Mouse (Mus musculus): ENCODE results near the gene Sbno1.
A peak's percentile ranks its signal among the peaks of the same experiment; 100 is the strongest.

The Sbno1 gene

DNA sequence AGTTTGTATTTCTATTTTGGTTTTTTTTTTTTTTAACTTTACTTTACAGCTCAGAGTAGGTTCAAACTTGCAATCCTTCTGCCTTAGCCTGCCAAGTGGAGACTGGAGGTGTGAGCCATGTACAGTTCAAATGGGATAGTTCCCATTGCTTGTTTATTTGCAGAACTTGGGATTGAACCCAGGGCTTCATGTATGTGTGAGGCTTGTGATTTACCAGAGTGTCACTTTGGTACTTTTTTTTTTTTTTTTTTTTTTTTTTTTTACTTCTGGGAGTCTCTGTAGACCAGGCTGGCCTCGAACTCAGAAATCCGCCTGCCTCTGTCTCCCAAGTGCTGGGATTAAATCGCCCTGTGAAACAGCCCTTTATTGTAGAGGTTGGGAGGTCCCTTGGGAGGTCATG is 18.4 kb upstream of the Sbno1 start:
- DNase-seq (ENCODE audit: low spot score) = no peak

DNA sequence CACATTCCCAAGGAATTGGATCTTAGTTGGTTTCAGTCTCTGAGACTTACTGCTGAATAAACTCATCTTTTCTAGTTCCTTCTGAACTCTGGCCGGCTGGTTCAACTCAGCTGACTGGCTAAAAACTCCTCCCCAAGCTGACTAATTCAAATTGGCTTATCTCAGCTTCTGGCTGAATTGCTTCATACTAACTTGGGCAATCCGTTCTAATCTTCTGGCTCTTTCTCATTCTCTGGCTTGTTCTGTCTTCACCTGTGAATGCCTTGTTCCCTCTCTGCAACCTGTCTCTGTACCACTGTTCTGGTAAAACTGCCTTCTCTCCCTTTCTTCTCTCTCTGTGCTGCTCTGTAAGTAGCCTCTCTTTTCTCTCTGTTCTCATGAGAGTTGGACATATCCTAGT is 16.8 kb upstream of the Sbno1 start:
- DNase-seq (ENCODE audit: low spot score) = no peak

DNA sequence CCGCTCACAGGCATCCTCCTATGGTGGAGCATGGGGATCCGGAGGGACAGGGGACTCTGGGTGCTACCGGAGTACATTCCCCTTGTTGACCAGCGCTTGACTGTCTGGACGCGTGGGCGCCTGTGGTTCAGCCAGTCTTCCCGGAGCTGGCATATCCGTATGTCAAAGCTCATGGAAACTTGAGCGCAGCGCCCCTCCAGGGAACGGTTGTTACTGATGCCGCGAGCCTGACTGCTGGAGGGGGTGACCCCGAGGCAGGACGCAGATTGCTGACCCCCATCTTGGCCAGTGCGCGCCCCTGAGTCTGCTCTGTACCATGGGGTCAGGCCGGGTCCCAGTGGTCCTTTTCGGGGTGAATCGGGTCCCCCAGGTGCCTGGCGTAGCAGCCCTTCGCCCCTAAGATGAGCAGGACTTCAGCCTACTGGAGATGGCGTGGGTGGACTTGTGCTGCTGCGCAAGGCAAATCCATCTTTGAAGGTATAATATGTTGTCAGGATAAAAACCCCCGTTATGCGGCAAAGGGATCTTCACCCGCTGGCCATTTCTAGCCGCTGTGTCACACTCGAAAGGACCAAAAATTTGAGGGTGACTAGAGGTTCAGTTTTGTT is 14.4 kb upstream of the Sbno1 start:
- peak; percentile 87 for DNase-seq (ENCODE audit: low spot score)

DNA sequence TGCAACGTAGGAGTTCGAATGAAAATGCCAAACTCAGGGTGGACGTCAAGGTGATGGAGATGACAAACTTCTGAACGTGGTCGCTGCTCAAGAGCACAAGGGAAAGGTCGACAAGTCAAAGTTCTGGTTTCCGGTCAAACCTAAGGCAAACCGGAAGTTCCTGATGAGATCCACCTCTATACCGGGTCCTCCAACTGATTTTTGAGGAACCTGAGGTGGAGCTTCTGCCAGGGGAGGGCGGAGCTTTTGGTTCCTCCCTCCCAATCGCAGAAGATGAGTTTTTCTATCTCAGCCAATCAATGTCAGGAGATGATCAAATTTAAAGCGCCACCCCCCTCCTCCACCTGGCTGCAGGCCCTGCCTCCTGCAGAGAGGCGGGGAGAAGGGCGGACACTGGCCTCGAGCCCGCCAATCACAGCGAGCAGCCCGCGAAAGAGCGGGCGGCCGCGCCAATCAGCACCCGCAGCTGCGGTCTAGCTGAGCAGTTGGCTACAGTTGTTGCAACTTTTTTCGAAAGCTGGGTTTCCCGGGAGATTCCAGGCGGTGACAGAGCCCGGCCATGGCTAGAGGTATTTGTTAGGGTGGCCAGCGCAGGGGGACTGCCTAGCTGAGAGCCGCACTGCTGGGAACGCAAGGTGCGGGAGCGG is 13.8 kb upstream of the Sbno1 start, which contains the start of gene Kmt5a:
Gene Kmt5a, plus strand, starts transcription at position 484 of the 647 bp plus-strand sequence.
- DNase-seq (ENCODE audit: low spot score) = peak; percentile 97

DNA sequence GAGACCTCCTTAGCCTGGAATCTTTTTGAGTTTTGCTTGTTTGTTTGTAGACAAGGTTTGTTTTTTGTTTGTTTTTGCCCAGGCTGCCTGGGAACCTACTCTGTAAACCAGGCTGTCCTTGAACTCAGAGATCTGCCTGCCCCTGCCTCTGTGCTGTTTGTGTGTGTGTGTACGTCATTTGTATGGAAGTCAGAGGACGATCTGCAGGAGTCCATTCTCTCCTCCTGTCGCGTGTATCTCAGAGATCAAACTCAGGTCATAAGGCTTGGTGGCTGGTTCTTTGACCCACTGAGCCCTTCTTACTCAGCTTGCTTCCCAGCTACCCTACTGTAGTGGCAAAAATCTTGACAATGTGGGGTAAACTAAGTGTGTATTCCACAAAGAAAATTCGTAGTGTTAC is 12.9 kb upstream of the Sbno1 start:
- no peak for DNase-seq (ENCODE audit: low spot score)

DNA sequence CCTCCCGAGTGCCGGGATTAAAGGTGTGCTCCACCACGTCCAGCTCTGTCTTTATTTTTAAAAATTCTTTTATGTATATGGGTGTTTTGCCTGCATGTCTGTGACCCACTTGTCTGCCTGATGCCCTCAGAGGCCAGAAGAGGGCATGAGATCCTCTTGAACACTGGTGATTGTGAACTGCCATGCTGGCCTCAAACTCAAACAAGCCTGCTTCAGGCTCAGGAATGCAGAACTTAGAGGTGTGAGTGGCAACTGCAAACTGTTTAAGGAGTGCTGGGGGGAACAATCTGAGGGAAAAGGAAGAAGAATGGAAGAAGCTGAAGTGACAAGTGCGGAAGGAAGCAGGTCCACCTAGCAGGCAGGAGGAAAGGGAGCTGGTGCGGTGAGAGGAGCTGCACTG is 12.4 kb upstream of the Sbno1 start:
- DNase-seq (ENCODE audit: low spot score) = no peak

DNA sequence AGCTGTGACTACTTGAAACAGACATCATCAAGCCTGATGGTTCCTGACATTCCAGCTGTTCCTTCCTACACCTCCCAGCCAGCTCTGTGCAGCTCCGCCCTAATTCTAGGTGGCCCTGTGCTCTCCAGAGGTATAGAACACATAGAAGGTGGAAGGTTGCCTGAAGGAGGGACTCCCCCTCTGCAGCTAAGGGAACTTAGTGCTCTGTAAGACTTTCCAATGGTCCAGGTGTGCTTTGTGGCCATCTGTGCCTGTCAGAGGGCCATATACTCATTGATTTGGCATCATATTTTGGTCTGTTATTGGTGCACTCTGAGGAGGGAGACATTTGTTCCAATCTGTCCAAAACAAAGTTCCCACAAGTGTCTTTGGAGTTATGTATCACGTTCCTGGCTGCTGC is 7.2 kb upstream of the Sbno1 start:
- DNase-seq (ENCODE audit: low spot score) = no peak

DNA sequence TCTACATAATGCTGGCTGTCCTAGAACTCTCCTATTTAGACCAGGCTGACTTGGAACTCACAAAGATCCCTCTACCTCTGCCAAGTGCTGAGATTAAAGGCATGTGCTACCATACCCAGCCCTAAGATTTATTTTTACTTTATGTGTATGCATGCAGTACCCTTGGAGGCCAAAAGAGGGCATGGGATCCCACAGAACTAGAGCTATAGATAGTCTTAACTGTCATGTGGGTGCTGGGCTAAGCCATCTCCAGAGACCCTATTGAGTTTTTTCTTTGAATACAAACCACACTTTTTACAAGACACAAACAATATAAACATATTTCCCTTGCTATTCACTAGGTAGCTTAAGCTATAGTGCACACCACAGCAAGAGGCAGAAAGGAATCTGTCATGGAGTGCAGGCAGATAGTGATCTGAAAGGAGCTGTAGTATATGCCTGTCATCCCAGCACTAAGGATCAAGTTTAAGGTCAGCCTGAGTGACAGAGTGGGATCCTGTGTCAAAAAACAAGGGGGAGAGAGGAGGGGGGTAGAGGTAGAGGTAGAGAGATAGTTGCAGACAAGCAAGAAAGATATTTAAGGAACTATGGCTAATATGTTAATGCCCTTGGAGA is 6.7 kb upstream of the Sbno1 start:
- peak; percentile 80 for DNase-seq (ENCODE audit: low spot score)

DNA sequence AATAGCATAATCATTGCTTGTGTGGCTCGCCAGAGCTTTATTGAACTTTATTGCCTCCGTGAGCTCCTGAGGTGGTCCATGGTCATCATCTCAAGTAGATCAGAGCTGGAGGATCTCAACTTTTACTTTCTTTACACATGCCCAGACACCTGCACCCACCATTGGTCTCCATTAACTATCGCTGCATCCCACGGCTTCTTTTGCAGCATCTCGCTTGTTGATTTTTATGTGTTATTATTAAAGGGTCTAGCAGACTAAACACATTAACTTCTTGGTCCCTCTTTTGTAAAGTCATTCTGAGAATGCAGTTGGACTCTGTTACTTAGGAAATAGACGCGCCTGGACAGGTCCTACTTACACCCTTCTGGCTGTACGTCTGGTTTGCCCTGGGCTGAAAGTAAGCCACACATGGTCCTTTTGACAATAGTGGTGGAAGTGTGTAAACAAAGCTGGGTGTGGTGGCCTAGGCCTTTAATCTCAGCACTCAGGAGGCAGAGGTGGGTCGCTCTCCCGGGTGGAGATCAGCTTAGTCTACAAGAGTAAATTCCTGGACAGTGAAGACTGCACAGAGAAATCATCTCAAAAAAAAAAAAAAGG is 772 bp upstream of the Sbno1 start:
- DNase-seq (ENCODE audit: low spot score) = no peak

DNA sequence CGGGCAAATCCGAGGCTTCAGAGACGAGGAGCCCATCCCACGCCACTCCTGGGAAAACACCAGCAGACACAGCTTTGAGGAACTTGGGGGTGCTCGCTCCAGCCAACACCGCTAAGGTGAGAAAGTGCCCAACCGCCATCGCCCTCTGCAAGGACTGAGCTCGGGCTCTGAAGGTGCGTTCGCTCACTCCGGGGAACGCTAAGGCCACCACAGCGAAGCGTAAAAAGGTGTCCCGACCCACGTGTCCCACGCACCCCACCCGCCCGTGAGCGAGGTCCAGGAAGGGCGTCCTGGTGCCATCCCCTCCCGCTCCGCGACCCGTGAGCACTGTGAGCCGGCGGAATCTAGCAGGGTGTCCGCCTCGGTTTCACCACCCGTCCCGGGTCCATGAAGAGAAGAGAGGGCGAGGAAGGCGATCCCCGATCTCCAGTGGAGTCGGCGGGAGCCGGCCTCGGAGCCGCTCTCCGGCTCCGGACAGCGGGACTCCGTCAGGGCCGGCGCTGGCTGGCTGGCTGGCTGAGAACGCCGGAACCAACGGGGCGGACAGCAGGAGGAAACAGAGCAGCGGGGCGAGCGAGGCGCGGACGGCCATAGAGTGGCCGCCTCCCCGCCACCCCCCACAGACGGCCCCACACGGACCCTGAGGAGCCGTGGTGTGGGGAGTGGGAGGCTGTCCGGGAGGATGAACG is 934 bp downstream of the Sbno1 start:
- no peak for DNase-seq (ENCODE audit: low spot score)

DNA sequence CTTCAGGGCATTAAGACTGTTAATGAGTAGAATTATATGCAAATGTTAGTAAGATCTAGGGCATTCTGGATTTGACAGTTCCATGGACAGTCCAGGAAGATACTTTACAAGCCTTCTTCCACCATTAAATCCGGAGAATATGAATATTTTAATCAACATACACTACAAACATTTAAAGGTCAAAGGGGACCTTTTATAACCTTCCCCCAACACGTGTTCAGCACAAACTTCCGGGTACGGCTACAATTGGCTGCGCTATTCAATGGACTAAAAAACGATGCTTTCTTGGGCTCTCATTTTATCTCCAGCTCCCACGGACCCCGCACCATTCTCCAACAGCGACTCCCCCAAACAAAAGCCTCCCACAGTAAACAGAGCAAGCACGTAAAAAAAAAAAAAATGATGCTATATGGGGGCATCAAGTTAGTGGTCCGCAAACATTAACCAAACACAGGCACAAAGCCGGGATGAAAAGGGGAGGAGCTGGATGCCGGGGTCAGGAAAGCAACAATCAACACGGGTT is 1.5 kb downstream of the Sbno1 start:
- peak; percentile 48 for DNase-seq (ENCODE audit: low spot score)

DNA sequence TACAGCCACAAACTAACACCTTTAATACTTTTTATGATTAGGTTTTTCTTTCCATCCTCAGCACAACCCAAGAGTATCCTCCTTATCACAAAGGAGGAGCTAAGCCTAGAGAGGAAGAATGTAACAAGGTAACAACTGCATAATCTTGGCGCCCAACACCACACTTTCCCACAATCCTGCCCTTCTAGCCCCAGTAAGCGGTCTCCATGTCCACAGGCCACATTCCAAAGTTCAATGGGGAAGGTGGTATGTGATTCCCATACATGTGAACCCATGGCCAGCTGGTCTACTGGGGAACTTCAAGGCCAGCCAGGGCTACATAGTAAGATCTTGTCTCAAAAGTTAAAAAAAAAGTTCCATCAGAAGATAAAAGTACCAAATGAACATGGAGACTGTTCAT is 4.0 kb downstream of the Sbno1 start:
- DNase-seq (ENCODE audit: low spot score) = no peak

DNA sequence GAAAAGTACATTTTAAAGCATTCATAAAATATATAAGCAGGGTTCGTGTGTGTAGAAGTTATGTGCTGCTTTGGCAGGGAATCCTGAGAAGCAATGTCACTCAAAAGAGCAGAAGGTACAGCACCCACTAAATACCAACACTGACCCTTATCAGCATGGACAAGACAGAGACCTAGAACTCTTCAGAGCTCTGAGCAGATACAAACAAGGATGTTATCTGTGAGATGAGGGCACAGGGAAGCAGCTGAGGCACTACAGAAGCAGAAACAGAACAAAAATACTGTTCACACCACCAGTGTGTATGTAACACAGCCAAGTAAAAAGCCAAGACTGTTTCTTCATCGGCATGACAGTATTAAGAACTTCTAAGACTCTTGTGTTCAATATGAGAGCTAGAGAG is 6.9 kb downstream of the Sbno1 start:
- no peak for DNase-seq (ENCODE audit: low spot score)

DNA sequence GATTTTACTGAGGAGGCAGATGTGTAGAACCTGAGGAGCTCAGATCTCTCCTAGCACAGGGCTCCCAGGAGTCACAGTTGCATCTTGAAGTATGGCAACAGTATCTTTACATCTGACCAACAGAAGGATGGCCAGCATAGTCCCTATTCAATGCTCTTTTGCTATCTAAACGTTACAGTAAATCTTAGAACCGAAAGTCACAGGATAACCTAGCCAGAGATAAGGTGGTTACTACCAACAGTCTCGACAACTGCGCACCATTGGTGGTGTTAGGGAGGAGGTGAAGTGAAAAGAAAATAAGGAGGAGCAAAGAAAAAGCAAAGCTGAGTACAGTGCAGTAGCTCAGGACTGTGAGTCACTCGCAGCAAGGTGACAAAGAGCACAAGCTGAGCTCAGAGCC is 13.6 kb downstream of the Sbno1 start:
- DNase-seq (ENCODE audit: low spot score) = no peak

DNA sequence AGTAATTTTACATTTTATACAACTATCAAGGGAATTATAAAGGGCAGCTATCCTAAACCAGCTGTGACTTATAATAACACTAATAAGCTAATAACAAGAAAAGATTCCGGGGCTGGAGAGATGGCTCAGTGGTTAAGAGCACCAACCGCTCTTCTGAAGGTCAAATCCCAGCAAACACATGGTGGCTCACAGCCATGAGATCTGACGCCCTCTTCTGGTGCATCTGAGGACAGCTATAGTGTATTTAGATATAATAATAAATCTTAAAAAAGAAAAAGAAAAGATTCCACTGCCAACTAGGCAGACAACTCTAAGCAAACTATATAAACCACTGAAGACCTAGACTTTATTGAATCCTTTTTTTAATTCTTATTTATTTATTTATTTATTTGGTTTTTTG is 15.0 kb downstream of the Sbno1 start:
- DNase-seq (ENCODE audit: low spot score) = no peak

DNA sequence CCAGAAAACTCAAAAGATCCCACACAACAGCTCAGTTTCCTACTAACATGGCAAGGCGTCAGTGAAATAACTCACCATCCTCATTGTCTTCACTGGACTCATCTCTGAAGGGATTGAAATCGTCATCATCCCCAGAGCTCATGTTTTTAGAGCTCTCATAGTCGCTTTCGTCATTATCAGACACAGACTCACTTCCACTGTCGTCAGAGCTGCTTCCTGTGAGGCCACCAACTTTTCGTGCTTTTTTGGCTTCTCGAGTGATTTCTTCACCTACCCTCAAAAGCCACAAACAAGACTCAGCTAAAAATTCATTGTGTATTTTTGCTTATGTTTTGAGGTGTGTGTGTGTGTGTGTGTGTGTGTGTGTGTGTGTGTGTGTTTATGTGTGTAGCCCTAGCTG is 32.1 kb downstream of the Sbno1 start:
- no peak for DNase-seq (ENCODE audit: low spot score)

DNA sequence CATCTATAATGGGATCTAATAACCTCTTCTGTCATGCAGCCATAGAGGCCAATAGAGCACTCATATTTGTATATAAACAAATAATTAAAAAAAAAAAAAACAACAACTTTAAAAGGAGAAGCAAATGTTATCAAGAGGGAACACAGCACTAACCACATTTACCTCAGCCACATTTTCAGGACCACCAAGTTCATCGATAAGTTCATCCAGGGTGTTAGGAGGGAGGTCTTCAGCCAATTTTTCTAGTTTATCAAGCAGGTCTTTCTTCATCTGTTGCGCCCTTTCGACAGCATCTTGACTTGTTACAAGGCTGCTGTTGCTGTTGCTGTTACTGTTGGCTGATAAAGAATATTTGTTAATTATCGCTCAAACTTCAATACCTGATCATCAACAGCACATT is 33.4 kb downstream of the Sbno1 start:
- DNase-seq (ENCODE audit: low spot score) = no peak

DNA sequence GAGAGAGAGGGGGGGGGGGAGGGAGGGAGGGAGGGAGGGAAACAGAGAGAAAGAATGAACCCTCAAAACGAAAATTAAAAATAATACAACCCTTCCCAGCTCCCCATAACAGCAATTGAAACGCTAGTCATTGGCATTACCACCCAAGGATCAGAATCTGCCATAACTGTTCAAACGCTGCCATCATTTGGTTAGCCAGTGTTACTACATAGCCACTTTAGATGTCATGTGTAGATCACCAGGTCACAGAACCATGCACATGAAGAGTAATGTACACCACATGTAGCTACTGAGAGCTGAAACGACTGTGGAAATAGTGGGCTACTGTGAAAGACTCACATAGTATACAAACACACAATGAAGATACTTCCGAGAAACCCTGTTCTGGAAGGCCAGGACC is 37.9 kb downstream of the Sbno1 start:
- peak; percentile 26 for DNase-seq (ENCODE audit: low spot score)

DNA sequence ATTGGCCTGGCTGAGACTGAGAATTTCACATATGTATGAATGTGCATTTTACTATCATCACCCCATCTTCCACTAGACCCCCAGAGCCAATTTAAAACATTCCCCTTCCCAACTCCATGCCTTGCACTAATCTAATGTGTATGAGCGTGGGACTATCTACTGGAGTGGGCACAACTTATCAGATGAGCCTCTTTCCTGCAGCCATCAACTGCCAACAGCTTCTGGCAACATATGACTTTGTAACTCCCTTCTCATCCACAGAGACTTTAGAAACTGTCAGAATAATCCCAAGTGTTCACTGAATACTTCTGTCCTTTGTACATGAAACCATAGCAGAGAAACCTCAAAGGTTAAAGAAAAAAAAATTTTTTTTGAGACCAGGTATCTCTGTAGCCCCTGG is 45.7 kb downstream of the Sbno1 start:
- no peak for DNase-seq (ENCODE audit: low spot score)

DNA sequence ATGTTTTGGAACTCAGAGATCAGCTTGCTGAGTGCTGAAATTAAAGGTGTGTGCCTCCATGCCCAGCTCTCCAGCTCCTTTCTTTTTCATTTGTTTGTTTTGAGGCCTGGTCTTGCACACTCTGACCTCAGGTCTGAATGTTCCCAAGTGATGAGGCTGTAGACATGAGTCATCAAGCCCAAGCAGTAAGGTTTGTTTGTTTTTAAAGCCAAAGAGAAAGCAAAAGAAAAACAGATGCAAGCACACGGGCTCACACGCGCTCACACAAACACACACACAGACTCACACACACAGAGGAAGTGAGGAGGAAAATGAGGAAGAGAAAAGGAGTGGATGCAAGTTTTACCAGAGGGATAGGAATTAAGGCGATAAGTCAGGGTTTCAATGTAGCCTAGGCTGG is 48.7 kb downstream of the Sbno1 start:
- DNase-seq (ENCODE audit: low spot score) = no peak

DNA sequence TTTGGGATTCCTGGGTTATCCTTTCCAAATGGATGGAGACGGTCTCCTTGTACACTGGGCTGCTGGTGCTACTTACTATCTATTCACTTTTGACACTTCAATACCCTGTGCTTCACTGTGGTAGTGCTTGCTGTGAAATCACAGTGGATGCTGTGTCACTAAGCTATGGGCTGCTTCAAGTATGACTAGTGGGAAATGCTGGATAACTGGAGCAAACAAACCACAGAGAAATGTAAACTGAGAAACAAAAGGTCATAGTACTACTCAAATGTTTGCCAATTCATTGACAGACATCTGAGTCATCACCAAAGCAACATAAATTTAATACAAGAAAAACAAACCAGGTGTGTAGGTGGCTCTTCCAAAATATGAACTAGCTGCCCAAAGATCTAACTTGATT is 49.4 kb downstream of the Sbno1 start:
- DNase-seq (ENCODE audit: low spot score) = no peak

DNA sequence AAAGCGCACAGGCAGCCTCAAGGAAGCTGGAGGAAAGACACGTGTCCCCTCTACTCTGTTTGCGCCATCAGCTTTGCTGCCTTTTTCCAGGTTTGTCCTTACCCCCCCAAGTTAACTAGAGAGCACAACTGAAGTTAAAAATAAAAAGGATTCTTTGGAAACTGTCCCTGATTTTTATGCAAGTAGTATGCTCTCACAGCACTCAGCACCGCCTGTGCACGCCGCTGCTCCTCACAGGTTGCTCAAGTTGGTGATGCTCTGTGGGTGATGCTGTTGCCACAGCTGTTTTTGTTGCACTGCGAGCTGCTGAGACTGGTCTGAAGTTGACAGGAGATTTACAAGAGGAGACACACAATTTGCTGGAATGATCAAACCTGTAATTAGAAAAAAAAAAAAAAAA is 51.5 kb downstream of the Sbno1 start:
- no peak for DNase-seq (ENCODE audit: low spot score)

DNA sequence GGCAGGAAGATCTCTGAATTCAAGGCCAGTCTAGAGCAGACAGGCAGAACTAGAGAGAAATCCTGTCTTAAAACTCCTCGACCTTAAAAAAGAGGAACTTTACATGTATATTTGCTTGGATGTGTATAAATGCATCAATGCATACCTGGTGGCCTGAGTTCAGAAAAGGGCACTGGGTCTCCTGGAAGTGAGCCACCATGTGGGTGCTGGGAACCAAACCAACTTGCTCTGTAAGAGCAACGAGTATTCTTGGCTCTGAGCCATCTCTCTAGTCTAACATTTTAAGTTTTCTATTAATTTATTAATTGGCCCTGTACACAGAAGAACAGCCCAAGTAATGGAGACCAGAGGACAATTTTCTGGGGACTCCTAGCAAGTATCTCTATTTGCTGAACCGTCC is 59.1 kb downstream of the Sbno1 start:
- DNase-seq (ENCODE audit: low spot score) = no peak

Measured in embryo, embryonic 10.5 days (tissue).